Mouse (Mus musculus) cerebellum, adult 2 months (tissue): Measurements from ENCODE around the gene Ctsf.

ENCODE experiments used
- CTCF ChIP-seq: fragments of 200-500 bp; IDR thresholded peaks from 2 replicates; pipeline ENCODE4 v1.5.1; 2011; ENCODE audit warnings: low read depth, mild to moderate bottlenecking, control low read depth, low read length, moderate library complexity, borderline replicate concordance; ENCODE audit not compliant: insufficient read depth
- POLR2A ChIP-seq: fragments of 200-500 bp; IDR thresholded peaks from 2 replicates; pipeline ENCODE4 v1.6.1; 2011; ENCODE audit warnings: low read length, control low read depth, borderline replicate concordance; ENCODE audit not compliant: insufficient read depth

DNA sequence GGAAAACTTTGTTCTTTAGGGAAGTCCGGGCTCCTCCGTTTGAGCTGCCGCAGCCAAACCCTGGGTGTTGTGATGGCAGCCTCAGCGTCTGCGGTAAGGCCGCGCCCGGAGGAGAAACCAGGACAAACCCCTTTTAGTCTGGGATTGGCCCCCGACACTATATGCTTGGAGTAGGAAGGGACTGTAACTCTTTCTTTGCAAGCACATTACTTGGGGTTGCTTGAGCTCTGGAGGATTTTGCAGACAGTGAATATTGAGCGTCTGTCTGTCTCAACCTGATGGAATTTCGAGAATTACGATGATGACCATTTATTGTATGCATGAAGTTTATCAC, 43.1 kb upstream of the Ctsf start:
- no peak for TF ChIP-seq CTCF
- no peak for TF ChIP-seq POLR2A
